Mouse (Mus musculus) kidney, postnatal 25 days (tissue): ENCODE data around the gene Ntsr1.

Experiments used
- DNase-seq, 2 experiments: peaks; one replicate each; pipeline ENCODE4 v3.0.0; 2021; ENCODE audit warnings: mixed read lengths in 2 of 2

Gene Ntsr1

DNA sequence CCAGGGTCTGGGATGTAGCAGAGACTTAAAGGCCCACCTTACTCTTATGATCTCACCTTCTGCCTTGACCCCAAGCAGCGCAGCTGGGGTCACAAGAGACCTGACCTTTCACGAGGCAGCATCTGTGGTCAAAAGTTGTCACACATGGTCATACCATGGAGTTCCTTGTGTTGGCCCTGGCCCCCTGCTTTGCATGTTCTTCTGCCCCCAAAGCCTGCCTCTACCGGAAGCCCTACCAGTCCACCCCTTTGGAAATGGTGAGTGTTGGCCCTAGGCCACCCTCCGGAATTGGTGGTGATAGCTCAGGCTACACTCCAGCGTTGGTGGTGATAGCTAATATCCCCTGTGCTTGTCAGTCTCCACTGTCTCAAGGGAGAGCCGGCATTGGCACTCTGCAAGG is 63.5 kb downstream of the Ntsr1 start:
- no peak for DNase-seq

GRCm38 (mm10) chr2:180563841-180564240 is 64.1 kb downstream of the Ntsr1 start:
- DNase-seq = no peak

DNA sequence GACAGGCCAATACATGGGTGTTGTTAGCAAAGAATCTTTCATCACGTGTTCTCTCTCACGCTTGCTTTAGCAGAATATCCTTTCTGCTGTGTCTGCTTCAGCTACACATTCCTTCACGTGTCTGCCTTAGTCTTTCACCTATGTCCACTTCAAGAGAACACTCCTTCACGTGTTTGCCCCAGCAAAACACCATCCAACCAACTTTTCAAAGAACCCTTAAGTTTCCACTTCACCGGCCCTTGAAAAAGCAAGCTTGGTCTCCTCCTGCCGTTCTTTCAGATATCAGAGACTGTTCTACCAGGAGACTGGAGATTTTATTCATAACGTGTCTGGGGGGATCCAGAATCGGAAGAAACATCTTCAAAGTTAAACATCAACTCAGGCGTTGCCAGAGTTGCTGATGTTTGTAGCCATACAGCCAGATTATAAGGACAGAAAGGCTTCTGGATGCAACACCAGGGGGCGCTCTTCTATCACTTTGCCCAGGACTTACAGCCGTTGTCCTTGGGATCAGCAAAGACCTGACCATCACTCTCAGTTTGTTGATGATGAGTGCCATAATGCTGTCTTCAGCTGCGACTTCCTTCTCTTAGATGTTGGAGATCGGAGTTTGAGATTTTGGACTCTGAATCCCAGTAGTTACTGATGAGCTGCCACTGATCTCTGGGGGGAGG is 66.6 kb downstream of the Ntsr1 start:
- DNase-seq = peak; percentile 63 to 73

DNA sequence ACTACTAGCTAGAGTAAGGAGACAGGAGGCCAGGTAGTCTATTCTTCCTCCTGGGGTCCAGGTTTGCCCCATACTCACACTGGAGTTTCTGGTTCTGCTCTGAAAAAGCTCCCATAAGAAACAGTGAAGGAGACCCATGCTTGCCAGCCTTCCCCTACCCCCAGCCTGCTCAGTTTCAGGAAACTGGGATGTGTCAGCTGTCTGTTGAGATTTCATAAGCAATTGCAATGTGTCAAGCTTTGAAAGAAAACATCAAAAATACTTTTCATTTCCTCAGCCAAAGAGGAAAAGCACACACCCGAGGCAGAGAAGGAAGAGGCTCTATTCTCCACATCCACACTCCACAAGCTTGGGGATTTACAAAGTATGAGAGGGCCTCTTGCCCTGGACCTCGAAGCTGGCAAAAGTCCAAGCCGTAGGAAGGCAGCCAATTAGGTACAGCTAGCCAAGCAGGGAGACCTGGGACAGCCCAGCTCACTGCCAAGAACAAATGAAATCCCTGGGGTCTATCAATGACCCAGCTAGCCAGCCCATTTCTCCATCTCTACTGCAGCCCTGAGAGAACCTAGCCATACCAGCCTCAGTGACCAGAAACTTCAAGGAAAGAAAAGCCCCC is 69.4 kb downstream of the Ntsr1 start:
- peak; percentile 80 to 86 for DNase-seq

DNA sequence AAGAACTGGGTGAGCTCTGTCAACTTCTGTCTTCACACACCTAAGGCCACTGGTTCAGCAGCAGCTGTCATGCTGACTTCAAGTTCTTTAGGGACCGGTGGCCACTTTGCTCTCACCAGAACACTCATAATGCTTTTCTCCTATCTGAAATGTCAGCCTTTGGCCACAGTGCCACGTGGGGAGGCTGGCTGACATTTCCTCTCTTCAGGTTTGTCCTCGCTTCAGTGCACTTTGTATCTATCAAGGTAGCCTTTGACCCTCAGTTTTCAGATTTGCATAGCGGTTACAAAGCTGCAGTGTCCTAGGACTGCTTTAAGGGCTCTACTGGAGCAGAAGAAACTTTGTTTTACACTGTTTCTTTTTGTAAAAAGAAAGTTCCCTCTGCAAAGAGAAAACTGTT is 76.7 kb downstream of the Ntsr1 start:
- no peak for DNase-seq

GRCm38 (mm10) chr2:180578686-180579085 is 78.9 kb downstream of the Ntsr1 start:
- DNase-seq = peak; percentile 62 to 82

- peak in 1 of 2 experiments; percentile 30 for DNase-seq
Measured at GRCm38 (mm10) chr2:180581002-180581401, 81.2 kb downstream of the Ntsr1 start, which contains the start of gene Mrgbp. TSS of gene Mrgbp (plus strand) at chr2:180581304.

- peak; percentile 97 to 98 for DNase-seq
Measured at GRCm38 (mm10) chr2:180582481-180583153, 82.8 kb downstream of the Ntsr1 start.

DNA sequence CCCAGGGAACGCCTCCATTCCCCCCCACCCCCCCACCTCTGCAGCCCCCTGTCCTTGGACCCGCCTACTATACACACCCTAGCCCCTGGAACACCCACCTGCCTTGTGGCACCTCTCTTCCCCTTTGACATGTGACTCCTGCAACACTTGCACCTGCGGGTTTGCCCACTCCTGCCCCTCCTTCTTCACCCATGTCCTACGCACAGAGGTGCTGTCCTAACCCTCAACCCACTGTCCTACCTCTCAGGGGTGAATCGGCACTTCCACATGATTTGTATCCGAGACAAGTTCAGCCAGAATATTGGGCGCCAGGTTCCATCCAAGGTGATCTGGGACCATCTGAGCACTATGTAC is 83.4 kb downstream of the Ntsr1 start:
- no peak for DNase-seq

DNA sequence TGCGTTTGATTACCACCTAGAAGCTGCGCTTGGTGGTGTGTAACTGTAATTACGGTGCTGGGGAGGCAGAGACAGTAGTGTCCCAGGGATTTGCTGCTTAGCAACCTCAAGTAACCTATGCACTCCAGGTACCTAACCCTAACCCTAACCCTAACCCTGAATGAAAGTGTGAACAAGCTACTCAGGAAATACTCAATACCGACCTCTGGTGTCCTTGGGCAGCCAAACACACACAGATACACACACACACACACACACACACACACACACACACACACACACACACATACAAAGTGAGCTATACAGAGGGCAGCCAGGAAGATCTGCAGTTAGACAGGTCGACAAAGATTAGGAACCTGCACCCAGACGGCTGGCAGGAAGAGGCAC is 89.0 kb downstream of the Ntsr1 start:
- no peak for DNase-seq

DNA sequence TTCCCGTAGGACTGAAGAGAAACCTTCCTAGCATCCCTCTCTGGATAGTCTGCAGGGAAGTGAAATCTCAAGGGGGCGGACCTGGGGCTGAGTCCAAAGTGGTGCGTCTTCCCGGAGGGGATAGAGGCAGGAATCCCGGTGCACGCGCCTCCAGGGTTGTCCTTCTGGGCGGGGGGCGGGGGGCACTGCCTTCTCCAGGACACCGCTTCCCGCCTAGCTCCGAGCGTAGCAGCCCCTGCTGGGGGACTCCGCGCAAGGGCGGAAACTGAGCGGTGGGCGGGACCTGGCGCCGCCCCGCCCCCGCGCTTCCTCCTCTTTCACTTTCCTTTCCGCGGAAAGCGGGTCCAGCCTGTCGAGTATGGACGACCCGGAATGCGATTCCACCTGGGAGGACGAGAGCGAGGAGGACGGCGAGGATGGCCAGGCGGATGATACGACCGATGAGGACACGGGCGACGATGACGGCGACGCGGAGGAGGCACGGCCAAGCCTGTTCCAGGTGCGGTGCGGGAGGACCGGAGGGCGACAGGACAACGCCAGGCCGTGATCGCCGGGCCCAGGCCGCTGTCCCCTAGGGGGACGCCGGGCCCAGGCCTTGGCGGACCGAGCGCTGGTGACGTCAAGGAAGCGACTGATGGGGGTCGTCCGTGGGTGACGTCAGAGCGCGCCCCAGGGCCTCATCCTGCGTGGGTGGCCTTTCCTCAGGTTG is 89.5 kb downstream of the Ntsr1 start, which contains the start of gene Ogfr:
TSS of gene Ogfr (plus strand) at position 123 of the 709 bp plus-strand sequence.
- peak; percentile 81 to 87 for DNase-seq
